Mouse (Mus musculus): ENCODE results near the gene Pibf1. TPM values are rescaled to one million over a fixed set of nuclear protein-coding genes. Genes with fewer than 3 reads are reported as not detected.

Gene Pibf1
- total and polyA plus RNA-seq, 2 experiments from 2014 or later, result 4.7 to 10.5 TPM

DNA sequence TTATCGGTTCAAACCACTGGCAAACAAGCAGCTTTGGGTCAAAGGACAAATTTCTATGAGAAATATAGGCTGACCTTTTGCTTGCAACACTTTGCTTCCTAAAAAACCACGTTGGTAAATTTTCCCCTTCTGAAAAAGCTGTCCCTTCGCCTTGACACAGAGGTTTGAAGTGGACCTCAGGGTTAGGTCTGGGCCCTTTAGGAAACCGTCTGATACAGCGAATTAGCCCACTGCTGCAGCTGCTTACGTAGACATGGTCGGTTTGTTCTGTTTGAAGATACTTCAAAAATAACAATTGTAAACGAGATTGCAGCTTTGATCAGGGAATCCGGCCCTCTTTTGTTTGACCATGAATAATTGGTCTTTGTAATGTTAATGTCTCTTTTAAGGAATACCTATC is 179.1 kb downstream of the Pibf1 start:
- Histone ChIP-seq H3K9me3 (replicated peaks; ENCODE audit: control insufficient read depth, low read length) (no peaks in the 10 kb centered on the region), H3K36me3 (replicated peaks; ENCODE audit: control insufficient read depth, insufficient read depth, low read length) (no peaks in the 10 kb centered on the region), H3K27ac (ENCODE audit: low read depth) (no peak overlapping the region), H3K4me1 (ENCODE audit: control insufficient read depth, insufficient read depth) (no peaks in the 10 kb centered on the region), H3K27me3 (ENCODE audit: control insufficient read depth, insufficient read depth, low read length) (no peaks in the 10 kb centered on the region), H3K9ac (replicated peaks; ENCODE audit: low read depth, low read length) (no peak overlapping the region), H3K4me2 (ENCODE audit: low read depth, low read length) (no peak overlapping the region), H3K4me3 (ENCODE audit: low read depth, low read length) (no peak overlapping the region)
- DNase-seq (ENCODE audit: low spot score), result no peak
- ATAC-seq (ENCODE audit: insufficient read depth, low read depth), result no peak
- TF ChIP-seq CTCF (IDR thresholded peaks at IDR 0.05; ENCODE audit: low read depth) (no peak), EP300 (IDR thresholded peaks at IDR 0.05; ENCODE audit: low read depth) (no peak)
- WGBS, result 64% methylated on average over 9 of the region's 9 CpGs

DNA sequence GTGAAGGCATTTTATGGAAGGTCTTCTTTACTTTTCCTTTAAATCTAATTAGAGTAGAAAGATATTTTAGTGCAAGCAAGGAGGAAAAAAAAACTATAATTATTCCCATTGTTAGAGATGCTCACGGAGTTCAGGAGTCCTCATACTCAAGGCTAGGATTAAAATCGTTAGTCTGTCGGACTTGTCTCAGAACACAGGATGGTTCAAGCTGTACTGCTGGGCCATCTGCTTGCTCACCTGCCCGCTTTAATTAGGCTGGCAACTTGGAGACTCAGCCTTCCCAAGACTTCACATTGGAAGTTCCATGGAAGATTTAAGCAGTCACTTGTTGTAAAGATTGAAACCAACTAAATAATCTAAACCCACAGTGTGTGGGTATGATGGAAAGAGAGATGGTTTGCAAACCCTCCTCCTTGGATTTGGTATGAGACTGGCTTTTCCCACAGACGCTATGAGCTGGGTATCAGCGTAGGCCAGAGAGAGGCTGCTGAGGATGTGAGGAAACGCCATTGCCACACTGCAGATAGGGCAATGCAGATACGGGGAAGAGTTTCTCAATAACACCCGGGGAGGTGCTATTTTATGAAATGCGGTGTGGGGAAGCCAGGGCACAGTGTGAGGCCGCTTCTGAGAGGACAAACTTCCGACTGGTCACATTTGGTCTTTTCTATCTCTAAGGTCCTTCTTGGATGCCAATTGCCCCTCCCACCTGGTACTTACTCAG is 179.7 kb downstream of the Pibf1 start:
- Histone ChIP-seq H3K27me3 (ENCODE audit: control insufficient read depth, insufficient read depth, low read length) (no peaks in the 10 kb centered on the region), H3K4me3 (ENCODE audit: low read depth, low read length) (no peak overlapping the region), H3K4me1 (ENCODE audit: control insufficient read depth, insufficient read depth) (no peaks in the 10 kb centered on the region), H3K9ac (replicated peaks; ENCODE audit: low read depth, low read length) (no peak overlapping the region), H3K27ac (ENCODE audit: low read depth) (no peak overlapping the region), H3K4me2 (ENCODE audit: low read depth, low read length) (no peak overlapping the region), H3K36me3 (replicated peaks; ENCODE audit: control insufficient read depth, insufficient read depth, low read length) (no peaks in the 10 kb centered on the region), H3K9me3 (replicated peaks; ENCODE audit: control insufficient read depth, low read length) (no peaks in the 10 kb centered on the region)
- TF ChIP-seq CTCF (IDR thresholded peaks at IDR 0.05; ENCODE audit: low read depth) (no peak), EP300 (IDR thresholded peaks at IDR 0.05; ENCODE audit: low read depth) (no peak)
- no peak for ATAC-seq (ENCODE audit: insufficient read depth, low read depth)
- DNase-seq (ENCODE audit: low spot score), result no peak
- WGBS, result 53% methylated on average over 12 of the region's 12 CpGs

DNA sequence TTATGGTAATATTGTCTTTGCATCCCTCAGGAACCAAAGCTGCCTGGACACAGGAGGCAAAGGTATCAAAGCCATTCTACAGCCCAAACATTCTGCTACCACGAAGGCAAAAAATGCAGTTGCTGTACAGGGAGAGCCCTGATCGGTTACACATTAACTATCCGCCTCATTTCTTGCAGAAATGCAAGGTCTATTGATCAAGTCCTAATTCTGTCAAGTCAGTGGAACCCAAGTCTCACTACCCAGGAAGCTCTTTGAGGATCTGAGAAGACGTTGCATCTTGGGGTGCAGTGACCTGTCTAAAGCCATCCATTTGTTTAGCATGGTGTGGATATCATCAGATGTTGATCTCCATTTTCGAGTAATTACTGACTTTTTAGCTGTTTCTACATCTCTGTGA is 181.2 kb downstream of the Pibf1 start:
- TF ChIP-seq EP300 (IDR thresholded peaks at IDR 0.05; ENCODE audit: low read depth), result no peak
- no peaks in the 10 kb centered on the region for H3K4me1 ChIP-seq (ENCODE audit: control insufficient read depth, insufficient read depth)
- no peaks in the 10 kb centered on the region for H3K36me3 ChIP-seq (replicated peaks; ENCODE audit: control insufficient read depth, insufficient read depth, low read length)
- WGBS, result 81% methylated on average over 5 of the region's 5 CpGs
- H3K27ac ChIP-seq (ENCODE audit: low read depth), result no peak overlapping the region
- DNase-seq (ENCODE audit: low spot score) (no peak), ATAC-seq (ENCODE audit: insufficient read depth, low read depth) (no peak)
- no peak overlapping the region for H3K9ac ChIP-seq (replicated peaks; ENCODE audit: low read depth, low read length)
- no peaks in the 10 kb centered on the region for H3K27me3 ChIP-seq (ENCODE audit: control insufficient read depth, insufficient read depth, low read length)
- H3K4me3 ChIP-seq (ENCODE audit: low read depth, low read length), result no peak overlapping the region
- H3K9me3 ChIP-seq (replicated peaks; ENCODE audit: control insufficient read depth, low read length), result no peaks in the 10 kb centered on the region
- H3K4me2 ChIP-seq (ENCODE audit: low read depth, low read length), result no peak overlapping the region

DNA sequence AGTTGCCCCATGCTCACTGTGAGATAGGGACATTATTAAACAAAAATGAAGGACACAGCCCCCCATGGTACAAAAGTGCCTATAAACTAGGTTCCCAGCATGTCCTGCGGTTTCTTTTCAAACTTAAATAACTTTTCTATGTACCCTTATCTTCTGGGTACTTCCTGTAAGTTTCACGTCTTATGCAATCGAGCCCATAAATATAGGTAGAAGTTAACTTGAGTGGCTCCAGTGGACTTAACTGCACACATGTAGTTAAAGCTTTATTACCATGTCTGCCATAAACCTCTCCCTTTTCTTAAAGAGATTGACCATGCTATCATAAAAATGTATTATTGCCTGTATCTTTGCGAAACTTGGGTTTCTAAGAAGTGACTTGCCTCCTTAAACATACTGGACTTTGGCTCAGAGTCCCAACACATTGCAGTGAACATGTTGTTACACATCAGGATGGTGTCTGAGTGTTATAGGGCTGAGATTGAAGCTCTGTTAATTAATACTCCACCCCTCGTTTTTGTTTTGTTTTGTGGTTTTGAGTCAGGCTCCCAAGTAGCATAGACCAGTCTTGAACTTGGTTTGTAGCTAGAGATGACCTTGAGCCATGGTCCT is 181.7 kb downstream of the Pibf1 start:
- Histone ChIP-seq H3K27ac (ENCODE audit: low read depth) (no peak overlapping the region), H3K4me2 (ENCODE audit: low read depth, low read length) (no peak overlapping the region), H3K27me3 (ENCODE audit: control insufficient read depth, insufficient read depth, low read length) (no peaks in the 10 kb centered on the region), H3K9ac (replicated peaks; ENCODE audit: low read depth, low read length) (no peak overlapping the region), H3K36me3 (replicated peaks; ENCODE audit: control insufficient read depth, insufficient read depth, low read length) (no peaks in the 10 kb centered on the region), H3K4me1 (ENCODE audit: control insufficient read depth, insufficient read depth) (no peaks in the 10 kb centered on the region), H3K9me3 (replicated peaks; ENCODE audit: control insufficient read depth, low read length) (no peaks in the 10 kb centered on the region), H3K4me3 (ENCODE audit: low read depth, low read length) (no peak overlapping the region)
- no peak for ATAC-seq (ENCODE audit: insufficient read depth, low read depth)
- 72% methylated on average over 5 of the region's 5 CpGs for WGBS
- TF ChIP-seq CTCF (IDR thresholded peaks at IDR 0.05; ENCODE audit: low read depth) (no peak), EP300 (IDR thresholded peaks at IDR 0.05; ENCODE audit: low read depth) (no peak)
- DNase-seq (ENCODE audit: low spot score), result no peak

DNA sequence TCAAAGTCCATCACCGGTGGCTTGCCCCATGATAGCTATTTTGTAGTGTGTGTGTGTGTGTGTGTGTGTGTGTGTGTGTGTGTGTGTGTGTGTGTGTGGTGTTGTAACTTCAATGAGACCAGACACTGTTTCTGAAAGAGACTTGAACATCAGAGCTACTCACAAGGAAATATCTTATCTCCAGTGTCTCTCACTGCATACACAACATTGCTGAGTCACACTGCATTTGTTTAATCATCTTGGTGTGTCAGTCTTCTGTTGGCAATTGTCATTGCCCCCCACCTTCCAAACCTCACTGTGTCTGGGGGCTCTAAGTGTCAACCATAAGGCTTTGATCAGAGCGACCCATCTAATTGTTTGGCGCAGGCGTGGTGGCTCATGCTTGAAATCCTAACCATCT is 186.3 kb downstream of the Pibf1 start:
- Histone ChIP-seq H3K4me1 (ENCODE audit: control insufficient read depth, insufficient read depth) (no peaks in the 10 kb centered on the region), H3K4me2 (ENCODE audit: low read depth, low read length) (no peak overlapping the region), H3K27ac (ENCODE audit: low read depth) (no peak overlapping the region), H3K9ac (replicated peaks; ENCODE audit: low read depth, low read length) (no peak overlapping the region), H3K27me3 (ENCODE audit: control insufficient read depth, insufficient read depth, low read length) (no peaks in the 10 kb centered on the region), H3K36me3 (replicated peaks; ENCODE audit: control insufficient read depth, insufficient read depth, low read length) (no peaks in the 10 kb centered on the region), H3K9me3 (replicated peaks; ENCODE audit: control insufficient read depth, low read length) (no peaks in the 10 kb centered on the region), H3K4me3 (ENCODE audit: low read depth, low read length) (no peak overlapping the region)
- 89% methylated on average over 4 of the region's 4 CpGs for WGBS
- ATAC-seq (ENCODE audit: insufficient read depth, low read depth) (no peak), DNase-seq (ENCODE audit: low spot score) (no peak)
- no peak for TF ChIP-seq CTCF (IDR thresholded peaks at IDR 0.05; ENCODE audit: low read depth)
- no peak for TF ChIP-seq EP300 (IDR thresholded peaks at IDR 0.05; ENCODE audit: low read depth)

DNA sequence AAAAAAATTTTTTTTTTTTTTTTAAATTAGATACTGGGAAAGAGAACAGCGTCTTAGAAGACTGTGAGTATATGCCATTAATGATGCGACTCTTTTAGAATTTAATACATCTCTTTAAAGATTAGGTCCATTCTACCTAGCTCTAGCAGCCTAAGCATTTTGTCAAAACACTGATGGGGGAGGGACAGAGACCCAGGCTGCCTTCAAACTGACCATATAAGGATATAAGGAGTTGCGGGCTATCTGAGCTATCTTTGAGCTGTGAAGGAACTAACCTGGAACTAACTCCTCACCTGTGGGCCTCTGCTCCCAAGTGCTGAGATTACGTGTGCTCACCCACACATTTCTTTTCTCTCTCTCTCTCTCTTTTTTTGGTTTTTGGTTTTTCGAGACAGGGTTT is 193.0 kb downstream of the Pibf1 start:
- TF ChIP-seq CTCF (IDR thresholded peaks at IDR 0.05; ENCODE audit: low read depth), result no peak
- no peak for TF ChIP-seq EP300 (IDR thresholded peaks at IDR 0.05; ENCODE audit: low read depth)
- no peak overlapping the region for H3K4me2 ChIP-seq (ENCODE audit: low read depth, low read length)
- peaks cover under 1% of the 10 kb centered on the region; the same call in 1 of the 2 replicates for H3K27me3 ChIP-seq (ENCODE audit: control insufficient read depth, insufficient read depth, low read length)
- no peaks in the 10 kb centered on the region for H3K9me3 ChIP-seq (replicated peaks; ENCODE audit: control insufficient read depth, low read length)
- ATAC-seq (ENCODE audit: insufficient read depth, low read depth) (no peak), DNase-seq (ENCODE audit: low spot score) (no peak)
- WGBS, result 96% methylated on average over 5 of the region's 5 CpGs
- no peak overlapping the region for H3K4me3 ChIP-seq (ENCODE audit: low read depth, low read length)
- H3K27ac ChIP-seq (ENCODE audit: low read depth), result no peak overlapping the region
- no peak overlapping the region for H3K9ac ChIP-seq (replicated peaks; ENCODE audit: low read depth, low read length)
- H3K36me3 ChIP-seq (replicated peaks; ENCODE audit: control insufficient read depth, insufficient read depth, low read length), result no peaks in the 10 kb centered on the region
- no peaks in the 10 kb centered on the region for H3K4me1 ChIP-seq (ENCODE audit: control insufficient read depth, insufficient read depth)

Data from heart, postnatal 0 days (tissue).